In genomic region chr16:85802954-85803353, GRCm38 (mm10) we compare ENCODE assay signal across 8 mouse cellular contexts. TPM values are rescaled to one million over a fixed set of nuclear protein-coding genes. Genes with fewer than 3 reads are reported as not detected.
DNase-seq lines count a peak whose midpoint lies in the region; ATAC-seq and TF ChIP-seq lines count a peak whose summit lies in the region.

Gene Adamts1 (minus strand): TSS chr16:85803113.

- under 1% methylated on average over 26 of the region's 26 CpGs for WGBS in forebrain, embryonic 11.5 days
- WGBS in heart, embryonic 12.5 days: 0% methylated on average over 26 of the region's 26 CpGs
- under 1% methylated on average over 26 of the region's 26 CpGs for WGBS in kidney, embryonic 16.5 days
- WGBS in limb, embryonic 15.5 days: under 1% methylated on average over 26 of the region's 26 CpGs

- H3ac ChIP-seq in myocyte (ENCODE audit: control insufficient read depth, insufficient read length): peak within 1 kb of the TSS; percentile 36

- no peak for TF ChIP-seq CTCF in bone marrow macrophage, adult 2 months (IDR thresholded peaks at IDR 0.05; ENCODE audit: low read depth, low read length)

- peak; percentile 96 for DNase-seq in 3134 (ENCODE audit: extremely low read depth, insufficient read length, low spot score)
- DNase-seq in forebrain, embryonic 11.5 days (ENCODE audit: low spot score): peak; percentile 95
- peak; percentile 79 for DNase-seq in urinary bladder, adult 2 months (ENCODE audit: low spot score)

- H3K9me3 ChIP-seq in forebrain, embryonic 11.5 days (ENCODE audit: control insufficient read depth, low read length): no peaks in the 10 kb centered on the region
- no peaks in the 10 kb centered on the region for H3K9me3 ChIP-seq in heart, embryonic 12.5 days (replicated peaks)
- H3K9me3 ChIP-seq in kidney, embryonic 16.5 days (ENCODE audit: low read length): no peaks in the 10 kb centered on the region
- H3K9me3 ChIP-seq in limb, embryonic 15.5 days: no peaks in the 10 kb centered on the region

- H3K9ac ChIP-seq in forebrain, embryonic 11.5 days (ENCODE audit: low read length): peak within 1 kb of the TSS; percentile 66
- H3K9ac ChIP-seq in heart, embryonic 12.5 days: peak within 1 kb of the TSS; percentile 98
- peak within 1 kb of the TSS; percentile 89 for H3K9ac ChIP-seq in kidney, embryonic 16.5 days (replicated peaks; ENCODE audit: low read length)
- H3K9ac ChIP-seq in limb, embryonic 15.5 days: peak within 1 kb of the TSS; percentile 78

- peak within 1 kb of the TSS; percentile 47 for H3K27ac ChIP-seq in bone marrow macrophage, adult 2 months (ENCODE audit: insufficient read depth, low read depth, low read length)
- H3K27ac ChIP-seq in forebrain, embryonic 11.5 days (ENCODE audit: low read depth, low read length): peak within 1 kb of the TSS; percentile 80
- H3K27ac ChIP-seq in heart, embryonic 12.5 days (ENCODE audit: poor library complexity, severe bottlenecking): peak within 1 kb of the TSS; percentile 97
- H3K27ac ChIP-seq in kidney, embryonic 16.5 days (ENCODE audit: low read length): peak within 1 kb of the TSS; percentile 90
- H3K27ac ChIP-seq in limb, embryonic 15.5 days: peak within 1 kb of the TSS; percentile 95

- H3K4me1 ChIP-seq in bone marrow macrophage, adult 2 months (ENCODE audit: control insufficient read depth, insufficient read depth, low read length): 0 out of 2 replicates have a peak, but pooled peaks cover 2% of the 10 kb centered on the region
- H3K4me1 ChIP-seq in forebrain, embryonic 11.5 days (replicated peaks; ENCODE audit: control insufficient read depth, insufficient read depth, low read length): peaks cover 5% of the 10 kb centered on the region; the same call in 1 of the 2 replicates
- peaks cover 24% of the 10 kb centered on the region for H3K4me1 ChIP-seq in heart, embryonic 12.5 days (replicated peaks)
- H3K4me1 ChIP-seq in kidney, embryonic 16.5 days (ENCODE audit: insufficient read depth, low read length): peaks cover 15% of the 10 kb centered on the region
- peaks cover 24% of the 10 kb centered on the region for H3K4me1 ChIP-seq in limb, embryonic 15.5 days

- H3K27me3 ChIP-seq in forebrain, embryonic 11.5 days (ENCODE audit: control insufficient read depth, insufficient read depth, low read length): no peaks in the 10 kb centered on the region
- no peaks in the 10 kb centered on the region for H3K27me3 ChIP-seq in heart, embryonic 12.5 days (replicated peaks)
- no peaks in the 10 kb centered on the region for H3K27me3 ChIP-seq in kidney, embryonic 16.5 days (ENCODE audit: insufficient read depth, low read length)
- no peaks in the 10 kb centered on the region for H3K27me3 ChIP-seq in limb, embryonic 15.5 days
- no peaks in the 10 kb centered on the region for H3K27me3 ChIP-seq in myocyte (ENCODE audit: control insufficient read depth, insufficient read depth, insufficient read length)

- no peak for TF ChIP-seq POLR2A in bone marrow macrophage, adult 2 months (IDR thresholded peaks at IDR 0.05; ENCODE audit: borderline replicate concordance, low read depth, low read length)
- TF ChIP-seq POLR2A in myocyte (IDR thresholded peaks at IDR 0.05; ENCODE audit: insufficient read length, low read depth): peak; percentile 93

- peak within 1 kb of the TSS; percentile 60 for H3K4me3 ChIP-seq in bone marrow macrophage, adult 2 months (ENCODE audit: insufficient read depth, low read length)
- H3K4me3 ChIP-seq in forebrain, embryonic 11.5 days (ENCODE audit: low read depth, low read length): peak within 1 kb of the TSS; percentile 58
- H3K4me3 ChIP-seq in heart, embryonic 12.5 days: peak within 1 kb of the TSS; percentile 91
- peak within 1 kb of the TSS; percentile 92 for H3K4me3 ChIP-seq in kidney, embryonic 16.5 days (ENCODE audit: low read length)
- peak within 1 kb of the TSS; percentile 69 for H3K4me3 ChIP-seq in limb, embryonic 15.5 days
- H3K4me3 ChIP-seq in myocyte: peak within 1 kb of the TSS; percentile 90

- H3K4me2 ChIP-seq in forebrain, embryonic 11.5 days (ENCODE audit: low read depth, low read length, severe bottlenecking): peak within 1 kb of the TSS; percentile 93
- peak within 1 kb of the TSS; percentile 92 for H3K4me2 ChIP-seq in heart, embryonic 12.5 days
- peak within 1 kb of the TSS; percentile 51 for H3K4me2 ChIP-seq in kidney, embryonic 16.5 days (replicated peaks; ENCODE audit: low read depth, low read length)
- H3K4me2 ChIP-seq in limb, embryonic 15.5 days: peak within 1 kb of the TSS; percentile 92
- H3K4me2 ChIP-seq in myocyte (ENCODE audit: low read depth): peak within 1 kb of the TSS; percentile 100

- peak; percentile 85 for ATAC-seq in forebrain, embryonic 11.5 days (replicated peaks; ENCODE audit: low FRiP score)
- ATAC-seq in heart, embryonic 12.5 days (ENCODE audit: insufficient number of reproducible peaks, low FRiP score): peak; percentile 89
- peak; percentile 93 for ATAC-seq in kidney, embryonic 16.5 days (ENCODE audit: low FRiP score, low TSS enrichment)
- peak; percentile 87 for ATAC-seq in limb, embryonic 15.5 days (ENCODE audit: insufficient number of reproducible peaks, low FRiP score, low TSS enrichment, low read depth)

- peaks cover 11% of the 10 kb centered on the region for H3K79me2 ChIP-seq in myocyte (ENCODE audit: control insufficient read depth, insufficient read depth)

- H3K36me3 ChIP-seq in forebrain, embryonic 11.5 days (ENCODE audit: control insufficient read depth, insufficient read depth, low read length): no peaks in the 10 kb centered on the region; the same call in 1 of the 2 replicates
- H3K36me3 ChIP-seq in heart, embryonic 12.5 days: peaks cover 21% of the 10 kb centered on the region
- H3K36me3 ChIP-seq in kidney, embryonic 16.5 days (ENCODE audit: insufficient read depth, low read length): peaks cover 20% of the 10 kb centered on the region
- peaks cover 16% of the 10 kb centered on the region for H3K36me3 ChIP-seq in limb, embryonic 15.5 days
- peaks cover 16% of the 10 kb centered on the region for H3K36me3 ChIP-seq in myocyte (ENCODE audit: control insufficient read depth, insufficient read depth)

TF ChIP-seq in myocyte, 11 proteins besides CTCF, POLR2A, EP300 and RAD21:
- TF ChIP-seq E2F4 (IDR thresholded peaks at IDR 0.05; ENCODE audit: insufficient read depth) (no peak), POLR2AphosphoS2 (IDR thresholded peaks at IDR 0.05; ENCODE audit: insufficient read length, low read depth) (peak; percentile 98)

RNA-seq across cellular contexts. Expression of gene Adamts1, which starts in this region (rescaled TPM):
- polyA plus RNA-seq in bone marrow macrophage, adult 2 months (2012; ENCODE audit: insufficient read depth, insufficient read length, missing spikeins): 0.43 and 0.47 TPM in 2 replicates
- 11.9 and 13.2 TPM in 2 replicates for polyA plus RNA-seq in forebrain, embryonic 11.5 days (2014; fragmentation: Nextera tagmentation; extraction: Ambion mirVana)
- 89.3 and 89.7 TPM in 2 replicates for polyA plus RNA-seq in heart, embryonic 12.5 days (2016; fragmentation: Nextera tagmentation; extraction: Ambion mirVana)
- polyA plus RNA-seq in kidney, embryonic 16.5 days (2015; fragmentation: Nextera tagmentation; extraction: Ambion mirVana): 116 and 125 TPM in 2 replicates
- polyA plus RNA-seq in limb, embryonic 15.5 days (2015; fragmentation: Nextera tagmentation; extraction: Ambion mirVana): 47.3 and 49.5 TPM in 2 replicates
- 14.9 TPM for polyA plus RNA-seq in myocyte (2012; fragmentation: generic; extraction: Trizol)
- polyA plus RNA-seq in urinary bladder, adult 2 months (2012; rRNA removed): 28.3 and 32.1 TPM in 2 replicates

Comparison
In these comparisons a context has a peak if more than half of its experiments do, and no peak if none do; other contexts are left out.
1. Peak in every context shown above with its lines: DNase-seq, ATAC-seq, H3K4me3 ChIP-seq and H3K27ac ChIP-seq.
2. H3K27ac ChIP-seq: peak in every context shown above with its lines; median percentile 97 in heart, embryonic 12.5 days; 95 in limb, embryonic 15.5 days; 90 in kidney, embryonic 16.5 days; 80 in forebrain, embryonic 11.5 days; 47 in bone marrow macrophage, adult 2 months.